Mouse (Mus musculus) intestine, embryonic 14.5 days (tissue): ENCODE results near the gene 2010003K11Rik. TPM values are rescaled to one million over a fixed set of nuclear protein-coding genes. Genes with fewer than 3 reads are reported as not detected.

Source experiments
- ATAC-seq: fragments of 200-750 bp; cut with Nextera tagmentation; replicated peaks from 2 replicates; pipeline ENCODE4 v1.8.0; 2017; ENCODE audit warnings: low read depth, moderate number of reproducible peaks, moderate TSS enrichment, moderate library complexity; ENCODE audit not compliant: low FRiP score, low TSS enrichment
- DNase-seq: peaks from one replicate; pipeline ENCODE4 v3.0.0-alpha.2; 2018; ENCODE audit warnings: low spot score
- H3K27ac ChIP-seq: fragments of 300-500 bp; sonication (generic); 2 replicates; pipeline ENCODE4 v1.5.1; 2014; ENCODE audit warnings: low read depth, mild to moderate bottlenecking, control low read depth
- H3K27me3 ChIP-seq: fragments of 300-500 bp; sonication (generic); replicated peaks from 2 replicates; pipeline ENCODE4 v1.6.1; 2014; ENCODE audit warnings: low read length, control low read depth; ENCODE audit not compliant: control insufficient read depth, insufficient read depth
- H3K36me3 ChIP-seq: fragments of 300-500 bp; sonication (generic); 2 replicates; pipeline ENCODE4 v1.6.1; 2014; ENCODE audit warnings: low read length, control low read depth; ENCODE audit not compliant: control insufficient read depth, insufficient read depth
- H3K4me1 ChIP-seq: fragments of 300-500 bp; sonication (generic); replicated peaks from 2 replicates; pipeline ENCODE4 v1.6.1; 2014; ENCODE audit warnings: low read length, control low read depth, mixed read lengths; ENCODE audit not compliant: control insufficient read depth, insufficient read depth
- H3K4me2 ChIP-seq: fragments of 300-500 bp; sonication (generic); 2 replicates; pipeline ENCODE4 v1.6.1; 2014; ENCODE audit warnings: low read length
- H3K4me3 ChIP-seq: fragments of 300-500 bp; sonication (generic); 2 replicates; pipeline ENCODE4 v1.5.1; 2014; ENCODE audit warnings: low read depth, low read length, control low read depth, mixed read lengths
- H3K9ac ChIP-seq: fragments of 300-500 bp; sonication (generic); 2 replicates; pipeline ENCODE4 v1.6.1; 2014; ENCODE audit warnings: mild to moderate bottlenecking, low read length
- H3K9me3 ChIP-seq: fragments of 300-500 bp; sonication (generic); 2 replicates; pipeline ENCODE4 v1.6.1; 2016; ENCODE audit warnings: low read length, control low read depth; ENCODE audit not compliant: control insufficient read depth
- WGBS: fragments of 180-500 bp; shearing (Covaris S2); extraction: QIAGEN DNeasy Blood & Tissue Kit; methylation state at CpG from one replicate; pipeline ENCODE4 v1.1.7; 2014; 5-methylcytosine and 5-hydroxymethylcytosine counted together
- polyA plus RNA-seq: library from polyadenylated mRNA; unstranded; fragments of >200 nt; fragmentation: Nextera tagmentation; extraction: Ambion mirVana; gene quantifications from 2 replicates; pipeline ENCODE4 v1.2.1, GENCODE M21; 2014

2010003K11Rik gene
- not detected in 2 replicates for polyA plus RNA-seq

- no peak within 1 kb of the TSS for H3K9ac ChIP-seq
- H3K9me3 ChIP-seq = no peaks in the 10 kb centered on the region
- DNase-seq (no peak), ATAC-seq (no peak)
- H3K27me3 ChIP-seq = no peaks in the 10 kb centered on the region
- no peak within 1 kb of the TSS for H3K27ac ChIP-seq
- 64% methylated on average over 16 of the region's 16 CpGs for WGBS
- no peaks in the 10 kb centered on the region for H3K36me3 ChIP-seq
- H3K4me3 ChIP-seq = no peak within 1 kb of the TSS
- H3K4me2 ChIP-seq = peak within 1 kb of the TSS; percentile 18; the same call in 1 of the 2 replicates
- H3K4me1 ChIP-seq = 0 out of 2 replicates have a peak, but pooled peaks cover 2% of the 10 kb centered on the region
Observed at GRCm38 (mm10) chr19:4498062-4498933, at the start of gene 2010003K11Rik. 2010003K11Rik (minus strand) TSS chr19:4498583.

GRCm38 (mm10) chr19:4547801-4548200, 49.4 kb upstream of the 2010003K11Rik start:
- DNase-seq = no peak
- no peaks in the 10 kb centered on the region for H3K36me3 ChIP-seq
- no peaks in the 10 kb centered on the region for H3K27me3 ChIP-seq
- no peak overlapping the region for H3K4me3 ChIP-seq
- no peak overlapping the region for H3K27ac ChIP-seq
- H3K9me3 ChIP-seq = no peaks in the 10 kb centered on the region
- no peak overlapping the region for H3K4me2 ChIP-seq
- H3K4me1 ChIP-seq = no peaks in the 10 kb centered on the region
- no peak overlapping the region for H3K9ac ChIP-seq
- ATAC-seq = no peak
- 72% methylated on average over 6 of the region's 6 CpGs for WGBS

- Histone ChIP-seq H3K4me1 (no peaks in the 10 kb centered on the region), H3K9ac (no peak overlapping the region), H3K36me3 (no peaks in the 10 kb centered on the region), H3K27me3 (no peaks in the 10 kb centered on the region), H3K9me3 (no peaks in the 10 kb centered on the region), H3K27ac (no peak overlapping the region), H3K4me3 (no peak overlapping the region), H3K4me2 (no peak overlapping the region)
- DNase-seq (no peak), ATAC-seq (no peak)
- WGBS = 78% methylated on average over 6 of the region's 6 CpGs
Observed at GRCm38 (mm10) chr19:4545841-4546240, 47.5 kb upstream of the 2010003K11Rik start.

- no peak overlapping the region for H3K9ac ChIP-seq
- H3K4me2 ChIP-seq = no peak overlapping the region
- H3K4me3 ChIP-seq = no peak overlapping the region
- ATAC-seq (no peak), DNase-seq (no peak)
- no peaks in the 10 kb centered on the region for H3K4me1 ChIP-seq
- 0 out of 2 replicates have a peak, but pooled peaks cover 3% of the 10 kb centered on the region for H3K9me3 ChIP-seq
- H3K27me3 ChIP-seq = no peaks in the 10 kb centered on the region
- WGBS = 79% methylated on average over 4 of the region's 4 CpGs
- H3K36me3 ChIP-seq = no peaks in the 10 kb centered on the region
- H3K27ac ChIP-seq = no peak overlapping the region
Observed at GRCm38 (mm10) chr19:4545091-4545490, 46.7 kb upstream of the 2010003K11Rik start.

- Histone ChIP-seq H3K4me1 (no peaks in the 10 kb centered on the region), H3K9ac (no peak overlapping the region)
Observed at GRCm38 (mm10) chr19:4542081-4542480, 43.7 kb upstream of the 2010003K11Rik start.

GRCm38 (mm10) chr19:4540992-4541391, 42.6 kb upstream of the 2010003K11Rik start:
- DNase-seq (no peak), ATAC-seq (no peak)
- no peaks in the 10 kb centered on the region for H3K4me1 ChIP-seq
- 87% methylated on average over 3 of the region's 3 CpGs for WGBS
- H3K9ac ChIP-seq = no peak overlapping the region
- no peak overlapping the region for H3K4me3 ChIP-seq
- H3K27ac ChIP-seq = no peak overlapping the region
- H3K4me2 ChIP-seq = no peak overlapping the region
- H3K27me3 ChIP-seq = no peaks in the 10 kb centered on the region
- H3K36me3 ChIP-seq = no peaks in the 10 kb centered on the region
- 0 out of 2 replicates have a peak, but pooled peaks cover 3% of the 10 kb centered on the region for H3K9me3 ChIP-seq

More at GRCm38 (mm10) chr19:4542081-4542480, 43.7 kb upstream of the 2010003K11Rik start:
- H3K4me2 ChIP-seq = no peak overlapping the region
- no peaks in the 10 kb centered on the region for H3K27me3 ChIP-seq
- DNase-seq = no peak
- no peak overlapping the region for H3K27ac ChIP-seq
- 0 out of 2 replicates have a peak, but pooled peaks cover 3% of the 10 kb centered on the region for H3K9me3 ChIP-seq
- H3K4me3 ChIP-seq = no peak overlapping the region
- no peak for ATAC-seq
- no peaks in the 10 kb centered on the region for H3K36me3 ChIP-seq

- DNase-seq = no peak
- Histone ChIP-seq H3K9ac (no peak overlapping the region), H3K27ac (no peak overlapping the region), H3K4me3 (no peak overlapping the region), H3K36me3 (no peaks in the 10 kb centered on the region), H3K4me2 (no peak overlapping the region), H3K9me3 (0 out of 2 replicates have a peak, but pooled peaks cover 3% of the 10 kb centered on the region), H3K4me1 (no peaks in the 10 kb centered on the region), H3K27me3 (no peaks in the 10 kb centered on the region)
- WGBS = 87% methylated on average over 6 of the region's 6 CpGs
- ATAC-seq = no peak
Observed at GRCm38 (mm10) chr19:4540263-4540662, 41.9 kb upstream of the 2010003K11Rik start.

GRCm38 (mm10) chr19:4536606-4537005, 38.2 kb upstream of the 2010003K11Rik start:
- DNase-seq (no peak), ATAC-seq (no peak)
- Histone ChIP-seq H3K9me3 (0 out of 2 replicates have a peak, but pooled peaks cover 3% of the 10 kb centered on the region), H3K27me3 (no peaks in the 10 kb centered on the region), H3K4me3 (no peak overlapping the region), H3K4me2 (no peak overlapping the region), H3K36me3 (no peaks in the 10 kb centered on the region), H3K4me1 (no peaks in the 10 kb centered on the region), H3K27ac (no peak overlapping the region), H3K9ac (no peak overlapping the region)
- 64% methylated on average over 3 of the region's 3 CpGs for WGBS
